In genomic region chr7:140035456-140035855, GRCm38 (mm10) we compare ENCODE assay signal across 9 mouse cellular contexts. TPM values are rescaled to one million over a fixed set of nuclear protein-coding genes. Genes with fewer than 3 reads are reported as not detected.
DNase-seq lines count a peak whose midpoint lies in the region; ATAC-seq and TF ChIP-seq lines count a peak whose summit lies in the region.
"Had no signal": no experiment of that assay in that cellular context is flagged by ENCODE, and none has a peak within 500 bp of the region (broad histone marks: within the 10 kb centered on the region; RNA-seq: fewer than 3 reads in every experiment).

No protein-coding gene starts in this region.

- TF ChIP-seq RAD21 in MEL (IDR thresholded peaks at IDR 0.05; ENCODE audit: low read depth, low read length) = no peak

- H3K36me3 ChIP-seq in heart, embryonic 15.5 days = peaks cover 35% of the 10 kb centered on the region
- H3K36me3 ChIP-seq in MEL (ENCODE audit: control insufficient read depth in 1 of 2, insufficient read depth in 2 of 2, low read length in 2 of 2) = peaks cover 6 to 7% of the 10 kb centered on the region in 2 experiments; a peak in 3 of 4 replicates
- peaks cover 64% of the 10 kb centered on the region for H3K36me3 ChIP-seq in hindbrain, embryonic 10.5 days
- peaks cover 13% of the 10 kb centered on the region; the same call in 1 of the 2 replicates for H3K36me3 ChIP-seq in midbrain, embryonic 11.5 days (ENCODE audit: control insufficient read depth, insufficient read depth, low read length)

- peak overlapping the region; percentile 90 for H3K27ac ChIP-seq in heart, embryonic 15.5 days
- peak overlapping the region; percentile 41 for H3K27ac ChIP-seq in MEL (ENCODE audit: control insufficient read depth, low read depth, low read length)
- peak overlapping the region; percentile 96 for H3K27ac ChIP-seq in hindbrain, embryonic 10.5 days
- H3K27ac ChIP-seq in midbrain, embryonic 11.5 days (ENCODE audit: low read depth, low read length) = no peak overlapping the region

- peaks cover 22% of the 10 kb centered on the region for H3K4me1 ChIP-seq in heart, embryonic 15.5 days (replicated peaks)
- H3K4me1 ChIP-seq in MEL (ENCODE audit: control insufficient read depth in 1 of 2, insufficient read depth in 2 of 2, low read length in 2 of 2) = peaks cover 0 to 11% of the 10 kb centered on the region in 2 experiments; a peak in 2 of 4 replicates
- H3K4me1 ChIP-seq in hindbrain, embryonic 10.5 days (replicated peaks) = peaks cover 26% of the 10 kb centered on the region
- peaks cover 14% of the 10 kb centered on the region for H3K4me1 ChIP-seq in midbrain, embryonic 11.5 days (ENCODE audit: control insufficient read depth, insufficient read depth, low read length)

- no peak for ATAC-seq in heart, embryonic 15.5 days (replicated peaks; ENCODE audit: insufficient number of reproducible peaks, insufficient read depth, low FRiP score, low read depth)
- ATAC-seq in midbrain, embryonic 11.5 days (ENCODE audit: low FRiP score) = no peak

- peak overlapping the region; percentile 81 for H3K4me3 ChIP-seq in heart, embryonic 15.5 days
- H3K4me3 ChIP-seq in MEL (ENCODE audit: control insufficient read depth in 1 of 2, insufficient read depth in 1 of 2, low read depth in 2 of 2, low read length in 2 of 2) = peak overlapping the region; percentile 61 to 89
- H3K4me3 ChIP-seq in hindbrain, embryonic 10.5 days = peak overlapping the region; percentile 83
- H3K4me3 ChIP-seq in midbrain, embryonic 11.5 days (ENCODE audit: low read depth, low read length) = peak overlapping the region; percentile 86

- no peak for TF ChIP-seq CTCF in MEL (IDR thresholded peaks at IDR 0.05 in 2 of 3, conservative IDR thresholded peaks at IDR 0.05 in 1 of 3; ENCODE audit: control insufficient read depth in 1 of 3, insufficient read depth in 1 of 3, low read depth in 2 of 3, low read length in 3 of 3, poor library complexity in 1 of 3, severe bottlenecking in 1 of 3)

- 19% methylated on average over 7 of the region's 7 CpGs for WGBS in heart, embryonic 15.5 days
- 27% methylated on average over 7 of the region's 7 CpGs for WGBS in hindbrain, embryonic 10.5 days
- WGBS in midbrain, embryonic 11.5 days = 19% methylated on average over 7 of the region's 7 CpGs

- no peak for TF ChIP-seq EP300 in MEL (IDR thresholded peaks at IDR 0.05; ENCODE audit: low read depth in 1 of 2, low read length in 2 of 2)

- H3K79me2 ChIP-seq in MEL (ENCODE audit: control insufficient read depth, insufficient read depth, low read length, poor library complexity) = peaks cover 9% of the 10 kb centered on the region

- H3K9me3 ChIP-seq in heart, embryonic 15.5 days (replicated peaks) = no peaks in the 10 kb centered on the region
- no peaks in the 10 kb centered on the region for H3K9me3 ChIP-seq in MEL (replicated peaks; ENCODE audit: insufficient read depth, low read length)
- H3K9me3 ChIP-seq in hindbrain, embryonic 10.5 days = no peaks in the 10 kb centered on the region
- H3K9me3 ChIP-seq in midbrain, embryonic 11.5 days (ENCODE audit: control insufficient read depth, low read length) = no peaks in the 10 kb centered on the region

- peak overlapping the region; percentile 96 for H3K4me2 ChIP-seq in heart, embryonic 15.5 days
- H3K4me2 ChIP-seq in midbrain, embryonic 11.5 days = peak overlapping the region; percentile 82

- H3K27me3 ChIP-seq in heart, embryonic 15.5 days = no peaks in the 10 kb centered on the region
- H3K27me3 ChIP-seq in MEL (ENCODE audit: control insufficient read depth in 1 of 2, insufficient read depth in 2 of 2, low read length in 2 of 2) = no peaks in the 10 kb centered on the region
- no peaks in the 10 kb centered on the region for H3K27me3 ChIP-seq in hindbrain, embryonic 10.5 days (ENCODE audit: insufficient read depth, poor library complexity, severe bottlenecking)
- no peaks in the 10 kb centered on the region for H3K27me3 ChIP-seq in midbrain, embryonic 11.5 days (ENCODE audit: control insufficient read depth, insufficient read depth, low read length)
- H3K27me3 ChIP-seq: Patski had no signal

- DNase-seq in heart, adult 9 months (ENCODE audit: low spot score in 2 of 2) = no peak
- no peak for DNase-seq in MEL (ENCODE audit: low read depth, low spot score)
- no peak for DNase-seq in hindbrain, embryonic 10.5 days (ENCODE audit: low spot score)
- no peak for DNase-seq in midbrain, embryonic 11.5 days (ENCODE audit: low spot score, missing footprints)
- no peak for DNase-seq in embryo, embryonic 10.5 days (ENCODE audit: low spot score)
- DNase-seq in ovary, postnatal 36 days (ENCODE audit: low spot score) = no peak
- DNase-seq in adrenal gland, postnatal 4 days (ENCODE audit: low spot score in 2 of 2) = no peak

- H3K9ac ChIP-seq in heart, embryonic 15.5 days = peak overlapping the region; percentile 83
- H3K9ac ChIP-seq in MEL (ENCODE audit: control insufficient read depth, low read depth, low read length, poor library complexity, severe bottlenecking) = peak overlapping the region; percentile 93
- peak overlapping the region; percentile 88 for H3K9ac ChIP-seq in midbrain, embryonic 11.5 days (ENCODE audit: low read length)

- TF ChIP-seq POLR2A in MEL (IDR thresholded peaks at IDR 0.05; ENCODE audit: control insufficient read depth in 1 of 2, insufficient read depth in 1 of 2, low read depth in 1 of 2, low read length in 2 of 2, poor library complexity in 1 of 2) = no peak

TF ChIP-seq in MEL, 35 proteins besides CTCF, POLR2A, EP300 and RAD21:
- TF ChIP-seq CHD1 (IDR thresholded peaks at IDR 0.05; ENCODE audit: low read depth, low read length) (0 out of 2 replicates have a peak, but pooled peaks have one; percentile 58), ZNF384 (IDR thresholded peaks at IDR 0.05; ENCODE audit: low read depth, low read length) (no peak), ZMIZ1 (IDR thresholded peaks at IDR 0.05; ENCODE audit: low read depth, low read length) (no peak)
TF ChIP-seq in MEL: peak in this region for 1.

RNA-seq across cellular contexts. Expression of gene Zfp511, which starts 0.7 kb away (rescaled TPM):
- polyA plus RNA-seq in heart, embryonic 15.5 days (2015; fragmentation: Nextera tagmentation; extraction: Ambion mirVana) = 27.6 and 32.0 TPM in 2 replicates
- total RNA-seq in MEL (2012; rRNA removed) = 29.4 and 35.6 TPM in 2 replicates
- polyA plus RNA-seq in MEL (2012; ENCODE audit: insufficient read depth in 1 of 2, insufficient read length in 2 of 2, low read depth in 1 of 2, low replicate concordance in 2 of 2, missing spikeins in 1 of 2) = 10 to 100 TPM in 1 of 2 experiments, not detected in 1; 51.5 TPM
- polyA plus RNA-seq in hindbrain, embryonic 10.5 days (2016; fragmentation: Nextera tagmentation; extraction: Ambion mirVana) = 48.3 and 53.1 TPM in 2 replicates
- polyA plus RNA-seq in midbrain, embryonic 11.5 days (2014; fragmentation: Nextera tagmentation; extraction: Ambion mirVana) = 36.3 and 43.1 TPM in 2 replicates
- 10 to 100 TPM; 20.2 to 21.9 TPM for total RNA-seq in adrenal gland, postnatal 4 days (2021)

RNA-seq across cellular contexts. Expression of gene Tubgcp2, which starts 1.0 kb away (rescaled TPM):
- 27.4 and 37.0 TPM in 2 replicates for polyA plus RNA-seq in heart, embryonic 15.5 days (2015; fragmentation: Nextera tagmentation; extraction: Ambion mirVana)
- total RNA-seq in MEL (2012; rRNA removed) = 27.0 and 27.1 TPM in 2 replicates
- 10 to 100 TPM in 1 of 2 experiments, not detected in 1; 43.6 TPM for polyA plus RNA-seq in MEL (2012; ENCODE audit: insufficient read depth in 1 of 2, insufficient read length in 2 of 2, low read depth in 1 of 2, low replicate concordance in 2 of 2, missing spikeins in 1 of 2)
- 82.2 and 82.5 TPM in 2 replicates for polyA plus RNA-seq in hindbrain, embryonic 10.5 days (2016; fragmentation: Nextera tagmentation; extraction: Ambion mirVana)
- 58.9 and 62.6 TPM in 2 replicates for polyA plus RNA-seq in midbrain, embryonic 11.5 days (2014; fragmentation: Nextera tagmentation; extraction: Ambion mirVana)
- 10 to 100 TPM; 53.7 to 55.8 TPM for total RNA-seq in adrenal gland, postnatal 4 days (2021)

RNA-seq across cellular contexts. Expression of gene Msx3, which starts 13.4 kb away (rescaled TPM):
- polyA plus RNA-seq in heart, embryonic 15.5 days (2015; fragmentation: Nextera tagmentation; extraction: Ambion mirVana) = not detected in 2 replicates
- not detected in 2 replicates for total RNA-seq in MEL (2012; rRNA removed)
- not detected for polyA plus RNA-seq in MEL (2012; ENCODE audit: insufficient read depth in 1 of 2, insufficient read length in 2 of 2, low read depth in 1 of 2, low replicate concordance in 2 of 2, missing spikeins in 1 of 2)
- 95.9 and 105 TPM in 2 replicates for polyA plus RNA-seq in hindbrain, embryonic 10.5 days (2016; fragmentation: Nextera tagmentation; extraction: Ambion mirVana)
- polyA plus RNA-seq in midbrain, embryonic 11.5 days (2014; fragmentation: Nextera tagmentation; extraction: Ambion mirVana) = 6.1 and 8.0 TPM in 2 replicates
- total RNA-seq in adrenal gland, postnatal 4 days (2021) = not detected
- polyA plus RNA-seq: Patski had no signal

RNA-seq across cellular contexts. Expression of gene Adam8, which starts 43.1 kb away (rescaled TPM):
- 1.3 and 3.1 TPM in 2 replicates for polyA plus RNA-seq in heart, embryonic 15.5 days (2015; fragmentation: Nextera tagmentation; extraction: Ambion mirVana)
- 0.39 and 0.75 TPM in 2 replicates for total RNA-seq in MEL (2012; rRNA removed)
- polyA plus RNA-seq in MEL (2012; ENCODE audit: insufficient read depth in 1 of 2, insufficient read length in 2 of 2, low read depth in 1 of 2, low replicate concordance in 2 of 2, missing spikeins in 1 of 2) = under 1 TPM in 1 of 2 experiments, not detected in 1; 0.50 TPM
- polyA plus RNA-seq in hindbrain, embryonic 10.5 days (2016; fragmentation: Nextera tagmentation; extraction: Ambion mirVana) = 2.4 and 4.1 TPM in 2 replicates
- 1.8 TPM in 2 replicates for polyA plus RNA-seq in midbrain, embryonic 11.5 days (2014; fragmentation: Nextera tagmentation; extraction: Ambion mirVana)
- 1 to 10 TPM; 1.8 to 2.0 TPM for total RNA-seq in adrenal gland, postnatal 4 days (2021)

RNA-seq across cellular contexts. Expression of gene Caly, which starts 46.9 kb away (rescaled TPM):
- 0.45 and 0.67 TPM in 2 replicates for polyA plus RNA-seq in heart, embryonic 15.5 days (2015; fragmentation: Nextera tagmentation; extraction: Ambion mirVana)
- not detected in 2 replicates for total RNA-seq in MEL (2012; rRNA removed)
- under 1 TPM in 1 of 2 experiments, not detected in 1; 0.11 TPM for polyA plus RNA-seq in MEL (2012; ENCODE audit: insufficient read depth in 1 of 2, insufficient read length in 2 of 2, low read depth in 1 of 2, low replicate concordance in 2 of 2, missing spikeins in 1 of 2)
- 2.7 and 7.2 TPM in 2 replicates for polyA plus RNA-seq in hindbrain, embryonic 10.5 days (2016; fragmentation: Nextera tagmentation; extraction: Ambion mirVana)
- polyA plus RNA-seq in midbrain, embryonic 11.5 days (2014; fragmentation: Nextera tagmentation; extraction: Ambion mirVana) = 7.6 and 8.8 TPM in 2 replicates
- 10 to 100 TPM; 10.8 to 12.9 TPM for total RNA-seq in adrenal gland, postnatal 4 days (2021)
- polyA plus RNA-seq: Patski had no signal

Comparison
In these comparisons a context has a peak if more than half of its experiments do, and no peak if none do; other contexts are left out.
1. RNA of gene Msx3, which starts 13.4 kb away (polyA plus RNA-seq): 95.9 to 105 TPM in hindbrain, embryonic 10.5 days; 6.1 to 8.0 TPM in midbrain, embryonic 11.5 days, not detected in heart, embryonic 15.5 days and not detected in MEL; every median in the first group is over 10 times any median in the second.
2. Peak in every context shown above with its lines, with median percentiles within 50 percentile points of each other: H3K4me3 ChIP-seq and H3K9ac ChIP-seq.